Comparison of ENCODE assay signal across 7 mouse cellular contexts in genomic region chr5:53266931-53267853, GRCm38 (mm10). TPM values are rescaled to one million over a fixed set of nuclear protein-coding genes. Genes with fewer than 3 reads are reported as not detected.
DNase-seq lines count a peak whose midpoint lies in the region; ATAC-seq lines count a peak whose summit lies in the region.

TSS of gene Smim20 (plus strand) at chr5:53267083.

- no peaks in the 10 kb centered on the region for H3K36me3 ChIP-seq in midbrain, embryonic 10.5 days

- 11% methylated on average over 53 of the region's 53 CpGs for WGBS in midbrain, embryonic 10.5 days

- peak; percentile 99 for ATAC-seq in inflammation-experienced regulatory T-cells, adult 6 months

- DNase-seq in adipocyte (ENCODE audit: low spot score) = peak; percentile 89
- DNase-seq in embryo, embryonic 10 days (ENCODE audit: low spot score) = peak; percentile 92
- DNase-seq in gastrocnemius, postnatal 10 days = peak; percentile 90
- peak; percentile 79 to 81 for DNase-seq in left cerebral cortex, postnatal 25 days (ENCODE audit: low spot score in 2 of 2)
- peak; percentile 92 for DNase-seq in midbrain, embryonic 10.5 days (ENCODE audit: low spot score)
- peak; percentile 75 for DNase-seq in right cerebral cortex, postnatal 4 days

- H3K27me3 ChIP-seq in midbrain, embryonic 10.5 days (ENCODE audit: low read depth, poor library complexity, severe bottlenecking) = no peaks in the 10 kb centered on the region

- peak within 1 kb of the TSS; percentile 90 for H3K27ac ChIP-seq in midbrain, embryonic 10.5 days (replicated peaks)

- H3K4me3 ChIP-seq in midbrain, embryonic 10.5 days = peak within 1 kb of the TSS; percentile 73

- H3K4me1 ChIP-seq in midbrain, embryonic 10.5 days = peaks cover 21% of the 10 kb centered on the region

- intact Hi-C loops in left cerebral cortex, postnatal 25 days (cut with DNase I) = loop anchor here (5.0 kb wide), 1 partner anchor 55 kb away; the partner anchor contains the start of gene Sel1l3

- peaks cover 4% of the 10 kb centered on the region; the same call in 1 of the 2 replicates for H3K9me3 ChIP-seq in midbrain, embryonic 10.5 days (replicated peaks)

RNA-seq across cellular contexts. Expression of gene Smim20, which starts in this region (rescaled TPM):
- 100 to 1,000 TPM in 1 of 2 experiments, 10 to 100 TPM in 1; 94.9 to 103 TPM for total RNA-seq in gastrocnemius, postnatal 10 days (2021)
- polyA plus RNA-seq in inflammation-experienced regulatory T-cells, adult 6 months (2017; shearing (Covaris generic)) = 100 to 1,000 TPM; 107 to 114 (median 113) TPM
- total RNA-seq in left cerebral cortex, postnatal 25 days (2021) = 10 to 100 TPM; 35.1 to 38.6 TPM
- 70.9 and 74.1 TPM in 2 replicates for polyA plus RNA-seq in midbrain, embryonic 10.5 days (2016; fragmentation: Nextera tagmentation; extraction: Ambion mirVana)

Comparison
In these comparisons a context has a peak if more than half of its experiments do, and no peak if none do; other contexts are left out.
1. Peak in every context shown above with its lines: DNase-seq, ATAC-seq, H3K4me3 ChIP-seq and H3K27ac ChIP-seq.